Mouse (Mus musculus) stomach, embryonic 14.5 days (tissue): ENCODE data around the gene Iqschfp. TPM values are rescaled to one million over a fixed set of nuclear protein-coding genes. Genes with fewer than 3 reads are reported as not detected.

Source experiments
- ATAC-seq: fragments of 200-750 bp; cut with Nextera tagmentation; 2 replicates; pipeline ENCODE4 v1.8.0; 2017; ENCODE audit warnings: low read depth, moderate TSS enrichment; ENCODE audit not compliant: insufficient number of reproducible peaks, insufficient read depth, low FRiP score
- H3K27ac ChIP-seq: fragments of 300-500 bp; sonication (generic); 2 replicates; pipeline ENCODE4 v1.5.1; 2014; ENCODE audit warnings: mild to moderate bottlenecking, low read length, moderate library complexity, mixed read lengths
- H3K27me3 ChIP-seq: fragments of 300-500 bp; sonication (generic); 2 replicates; pipeline ENCODE4 v1.6.1; 2014; ENCODE audit warnings: low read length, control low read depth, mixed read lengths; ENCODE audit not compliant: control insufficient read depth, insufficient read depth
- H3K36me3 ChIP-seq: fragments of 300-500 bp; sonication (generic); 2 replicates; pipeline ENCODE4 v1.6.1; 2014; ENCODE audit warnings: mild to moderate bottlenecking, control low read depth, low read length, moderate library complexity, mixed read lengths; ENCODE audit not compliant: control insufficient read depth, insufficient read depth
- H3K4me1 ChIP-seq: fragments of 300-500 bp; sonication (generic); 2 replicates; pipeline ENCODE4 v1.6.1; 2014; ENCODE audit warnings: low read length, control low read depth, mixed read lengths; ENCODE audit not compliant: control insufficient read depth, insufficient read depth
- H3K4me2 ChIP-seq: fragments of 300-500 bp; sonication (generic); replicated peaks from 2 replicates; pipeline ENCODE4 v1.6.1; 2014; ENCODE audit warnings: low read depth, low read length, control low read depth
- H3K4me3 ChIP-seq: fragments of 300-500 bp; sonication (generic); 2 replicates; pipeline ENCODE4 v1.5.1; 2014; ENCODE audit warnings: low read depth, low read length, control low read depth
- H3K9ac ChIP-seq: fragments of 300-500 bp; sonication (generic); replicated peaks from 2 replicates; pipeline ENCODE4 v1.6.1; 2014; ENCODE audit warnings: low read depth, mild to moderate bottlenecking, control low read depth, low read length, moderate library complexity, mixed read lengths
- H3K9me3 ChIP-seq: fragments of 300-500 bp; sonication (generic); 2 replicates; pipeline ENCODE4 v1.6.1; 2016; ENCODE audit warnings: low read depth, low read length, control low read depth; ENCODE audit not compliant: control insufficient read depth
- WGBS: fragments of 180-500 bp; shearing (Covaris S2); extraction: QIAGEN DNeasy Blood & Tissue Kit; methylation state at CpG from one replicate; pipeline ENCODE4 v1.1.7; 2014; 5-methylcytosine and 5-hydroxymethylcytosine counted together
- polyA plus RNA-seq: library from polyadenylated mRNA; unstranded; fragments of >200 nt; fragmentation: Nextera tagmentation; extraction: Ambion mirVana; gene quantifications from 2 replicates; pipeline ENCODE4 v1.2.1, GENCODE M21; 2014

The Iqschfp gene
- polyA plus RNA-seq, 1 experiment from 2014 or later, result 0.20 TPM

- Histone ChIP-seq H3K4me3 (no peak overlapping the region), H3K36me3 (no peaks in the 10 kb centered on the region), H3K4me1 (no peaks in the 10 kb centered on the region), H3K4me2 (no peak overlapping the region), H3K27ac (no peak overlapping the region), H3K27me3 (no peaks in the 10 kb centered on the region), H3K9me3 (no peaks in the 10 kb centered on the region), H3K9ac (no peak overlapping the region)
- 86% methylated on average over 2 of the region's 2 CpGs for WGBS
- no peak for ATAC-seq
Measured at GRCm38 (mm10) chr3:68434897-68435296, 542.9 kb downstream of the Iqschfp start.

- H3K27me3 ChIP-seq, result no peaks in the 10 kb centered on the region
- H3K4me1 ChIP-seq, result no peaks in the 10 kb centered on the region
- H3K4me2 ChIP-seq, result no peak overlapping the region
- H3K36me3 ChIP-seq, result no peaks in the 10 kb centered on the region
- ATAC-seq, result no peak
- H3K27ac ChIP-seq, result no peak overlapping the region
- H3K9me3 ChIP-seq, result no peaks in the 10 kb centered on the region
- H3K4me3 ChIP-seq, result no peak overlapping the region
- WGBS, result 78% methylated on average over 2 of the region's 2 CpGs
- H3K9ac ChIP-seq, result no peak overlapping the region
Measured at GRCm38 (mm10) chr3:68448480-68448879, 556.4 kb downstream of the Iqschfp start.

- Histone ChIP-seq H3K27me3 (no peaks in the 10 kb centered on the region), H3K4me3 (no peak overlapping the region), H3K27ac (no peak overlapping the region), H3K9ac (no peak overlapping the region), H3K4me2 (no peak overlapping the region), H3K4me1 (no peaks in the 10 kb centered on the region), H3K36me3 (no peaks in the 10 kb centered on the region), H3K9me3 (no peaks in the 10 kb centered on the region)
- ATAC-seq, result no peak
- WGBS, result 88% methylated on average over 1 of the region's 1 CpGs
Measured at GRCm38 (mm10) chr3:68451634-68452033, 559.6 kb downstream of the Iqschfp start.

- Histone ChIP-seq H3K4me3 (no peak overlapping the region), H3K27ac (no peak overlapping the region), H3K27me3 (no peaks in the 10 kb centered on the region), H3K9ac (no peak overlapping the region), H3K9me3 (no peaks in the 10 kb centered on the region), H3K36me3 (no peaks in the 10 kb centered on the region), H3K4me1 (no peaks in the 10 kb centered on the region), H3K4me2 (no peak overlapping the region)
- ATAC-seq, result no peak
- WGBS, result 4% methylated on average over 5 of the region's 5 CpGs
Measured at GRCm38 (mm10) chr3:68453266-68453665, 561.2 kb downstream of the Iqschfp start.

DNA sequence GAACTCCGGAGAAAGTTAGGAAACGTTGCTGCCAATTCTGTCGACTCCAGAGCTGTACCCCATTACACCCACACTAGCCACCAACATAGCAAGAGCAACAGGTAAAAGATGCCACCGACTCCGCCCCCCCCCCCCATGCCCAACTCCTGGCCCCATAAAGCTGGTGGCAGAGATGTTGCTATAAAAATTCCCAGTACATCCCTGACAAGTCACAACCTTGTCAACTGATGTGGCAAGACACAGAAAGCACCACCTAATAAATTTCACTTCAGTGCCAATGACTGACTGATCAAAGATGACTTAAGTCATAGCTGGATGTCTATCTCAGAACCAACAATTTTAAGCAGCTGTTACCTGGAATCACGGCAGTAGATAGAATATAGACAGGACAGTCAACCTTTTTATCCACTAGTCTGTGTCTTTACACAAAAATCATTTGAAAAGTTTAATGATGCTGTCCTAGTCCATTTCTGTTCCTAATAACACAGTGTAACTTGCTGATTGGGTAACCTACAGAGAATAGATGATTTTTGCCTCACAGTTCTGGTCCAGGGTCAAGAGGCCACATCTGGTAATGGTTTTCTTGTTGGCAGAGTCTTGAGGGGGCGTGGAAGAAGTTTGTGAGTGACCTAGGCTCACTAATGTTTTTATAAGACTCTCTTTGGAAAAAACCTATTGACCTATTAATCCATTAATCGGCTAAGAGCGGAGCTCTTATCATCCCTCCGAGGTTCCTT lies 561.9 kb downstream of the Iqschfp start:
- no peaks in the 10 kb centered on the region for H3K4me1 ChIP-seq
- H3K9me3 ChIP-seq, result no peaks in the 10 kb centered on the region
- no peaks in the 10 kb centered on the region for H3K27me3 ChIP-seq
- no peak overlapping the region for H3K4me2 ChIP-seq
- WGBS, result 49% methylated on average over 10 of the region's 10 CpGs
- no peak overlapping the region for H3K9ac ChIP-seq
- no peaks in the 10 kb centered on the region for H3K36me3 ChIP-seq
- H3K27ac ChIP-seq, result no peak overlapping the region
- no peak for ATAC-seq
- no peak overlapping the region for H3K4me3 ChIP-seq

DNA sequence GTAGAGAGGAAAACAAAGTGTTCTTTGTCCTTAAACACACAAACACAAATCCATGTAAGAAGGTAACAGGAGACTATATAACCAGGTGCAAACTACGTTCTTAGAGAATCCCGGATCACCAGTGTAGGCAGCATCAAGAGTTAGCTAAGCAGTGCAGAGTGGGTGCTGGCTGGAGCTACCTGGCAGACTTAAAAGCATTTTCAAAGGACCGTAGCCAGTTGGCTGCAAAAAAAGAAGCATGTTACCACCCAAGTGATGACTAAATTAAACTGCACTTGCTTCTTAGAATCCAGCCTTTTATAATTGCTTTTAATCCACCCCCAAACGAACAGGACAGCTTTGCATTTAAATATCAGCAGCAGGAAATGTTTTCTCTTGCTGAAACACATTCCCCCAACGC lies 574.6 kb downstream of the Iqschfp start:
- no peak overlapping the region for H3K9ac ChIP-seq
- H3K36me3 ChIP-seq, result no peaks in the 10 kb centered on the region
- H3K27ac ChIP-seq, result no peak overlapping the region
- no peak overlapping the region for H3K4me3 ChIP-seq
- H3K4me2 ChIP-seq, result no peak overlapping the region
- H3K27me3 ChIP-seq, result no peaks in the 10 kb centered on the region
- no peak for ATAC-seq
- WGBS, result 52% methylated on average over 5 of the region's 5 CpGs
- no peaks in the 10 kb centered on the region for H3K9me3 ChIP-seq
- H3K4me1 ChIP-seq, result peaks cover 20% of the 10 kb centered on the region

DNA sequence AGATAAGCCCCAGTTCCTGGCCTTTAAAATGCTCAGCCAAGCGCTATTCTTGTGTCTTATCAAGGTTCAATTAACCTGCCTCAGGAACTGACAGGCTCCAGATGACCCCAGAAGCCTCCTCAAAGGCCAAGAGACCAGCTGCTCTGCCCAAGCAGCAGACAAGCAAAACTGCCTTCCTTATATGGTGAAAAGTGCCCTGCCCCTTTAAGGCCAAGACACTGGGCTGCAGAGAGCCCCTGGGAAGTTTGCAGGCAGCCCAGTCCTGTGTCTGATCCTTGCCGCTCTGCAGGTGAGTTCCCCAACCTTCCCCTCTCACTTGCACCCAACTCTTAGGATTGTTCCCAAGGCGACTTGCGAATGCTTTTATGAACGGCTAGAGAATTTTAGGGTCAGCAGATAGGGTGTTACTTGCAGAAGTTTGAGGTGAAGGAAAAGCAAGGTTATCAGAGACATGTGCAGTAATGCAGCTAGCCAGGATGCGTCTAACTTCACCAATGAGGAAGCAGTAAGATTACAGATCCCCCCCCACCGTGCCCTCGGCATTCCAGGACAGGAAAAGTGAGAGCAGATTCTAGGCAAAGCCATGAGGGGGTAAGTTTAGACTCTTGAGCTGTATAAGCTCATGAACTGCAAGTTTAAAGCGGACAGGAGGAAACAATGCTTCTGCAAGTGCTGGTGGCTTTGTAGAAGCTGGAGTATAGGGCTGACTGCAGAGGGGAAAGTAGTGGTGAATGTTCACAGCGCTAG lies 576.1 kb downstream of the Iqschfp start:
- H3K36me3 ChIP-seq, result no peaks in the 10 kb centered on the region
- 4% methylated on average over 10 of the region's 10 CpGs for WGBS
- H3K9me3 ChIP-seq, result no peaks in the 10 kb centered on the region
- H3K9ac ChIP-seq, result no peak overlapping the region
- peak overlapping the region; percentile 19 for H3K4me3 ChIP-seq
- no peak overlapping the region; the same call in 1 of the 2 replicates for H3K27ac ChIP-seq
- peak overlapping the region; percentile 31 for H3K4me2 ChIP-seq
- no peaks in the 10 kb centered on the region for H3K27me3 ChIP-seq
- ATAC-seq, result peak; percentile 50; the same call in 1 of the 2 replicates
- H3K4me1 ChIP-seq, result peaks cover 20% of the 10 kb centered on the region

DNA sequence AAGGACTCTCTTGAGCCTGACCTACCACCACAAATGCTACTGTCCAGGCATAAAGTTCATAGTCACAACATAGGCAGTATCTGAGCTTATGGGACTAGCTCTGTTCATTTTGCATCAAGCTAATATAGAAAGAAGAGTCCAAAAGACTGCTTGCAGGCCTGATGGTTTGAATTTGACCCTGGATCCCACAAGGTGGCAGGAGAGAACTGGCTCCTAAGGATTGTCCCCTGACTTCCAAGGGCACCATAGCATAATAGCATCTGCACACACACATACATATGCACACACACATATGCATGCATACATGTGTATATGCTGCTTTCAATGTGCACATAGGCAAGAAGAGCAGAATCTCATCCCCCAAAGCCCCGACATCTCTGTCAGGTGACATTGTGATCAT lies 577.6 kb downstream of the Iqschfp start:
- 39% methylated on average over 1 of the region's 1 CpGs for WGBS
- Histone ChIP-seq H3K9ac (no peak overlapping the region), H3K4me2 (peak overlapping the region; percentile 13; the same call in 1 of the 2 replicates), H3K27me3 (no peaks in the 10 kb centered on the region), H3K9me3 (no peaks in the 10 kb centered on the region), H3K4me3 (no peak overlapping the region), H3K36me3 (no peaks in the 10 kb centered on the region), H3K4me1 (peaks cover 20% of the 10 kb centered on the region), H3K27ac (no peak overlapping the region; the same call in 1 of the 2 replicates)
- no peak for ATAC-seq
